Mouse (Mus musculus) adrenal gland, adult 10 weeks (tissue): ENCODE data around the gene Trdmt1. TPM values are rescaled to one million over a fixed set of nuclear protein-coding genes. Genes with fewer than 3 reads are reported as not detected.

Source experiments
- polyA plus RNA-seq: library from polyadenylated mRNA; stranded (reverse); fragments of 350-450 nt; fragmentation: Illumina TruSeq; extraction: RNeasy Lipid Tissue Mini Kit (QIAGEN cat#74804); gene quantifications from one replicate; pipeline ENCODE4 v1.2.3, GENCODE M21; 2014; ENCODE audit warnings: low read depth, low replicate concordance

The Trdmt1 gene
- 10.7 TPM for polyA plus RNA-seq

DNA sequence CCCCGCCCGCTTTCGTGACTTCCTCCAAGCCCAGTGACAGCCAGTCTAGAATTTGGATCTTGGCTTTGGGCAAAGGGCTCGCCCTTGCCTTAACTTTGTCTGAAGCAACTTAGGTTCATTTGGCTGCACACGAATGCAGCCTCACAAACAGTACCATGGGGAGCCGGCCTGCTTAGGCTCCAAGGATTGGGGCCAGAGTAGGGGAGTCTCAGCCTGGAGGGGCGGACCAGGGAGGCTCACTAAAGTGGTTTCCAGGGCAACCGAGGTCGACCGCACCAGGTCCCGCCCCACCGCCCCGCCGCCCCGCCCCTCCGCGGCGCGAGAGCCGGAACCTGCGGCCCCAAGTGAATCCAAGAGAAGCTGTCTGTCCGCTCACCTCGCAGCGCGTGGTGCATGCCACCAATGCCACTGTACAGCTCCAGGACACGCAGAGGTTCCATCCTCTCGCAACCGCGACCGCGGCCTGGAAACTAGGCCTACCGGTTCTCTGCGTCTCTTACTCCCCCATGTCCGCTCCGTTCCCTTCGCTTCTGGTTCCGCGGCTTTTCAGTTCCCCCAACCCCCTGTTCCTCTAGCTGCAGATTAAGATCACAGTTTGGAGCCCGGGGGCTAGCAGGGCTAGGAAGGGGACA, at the start of gene Trdmt1:
TSS of gene Trdmt1 (minus strand) at position 476 of the 632 bp plus-strand sequence.

DNA sequence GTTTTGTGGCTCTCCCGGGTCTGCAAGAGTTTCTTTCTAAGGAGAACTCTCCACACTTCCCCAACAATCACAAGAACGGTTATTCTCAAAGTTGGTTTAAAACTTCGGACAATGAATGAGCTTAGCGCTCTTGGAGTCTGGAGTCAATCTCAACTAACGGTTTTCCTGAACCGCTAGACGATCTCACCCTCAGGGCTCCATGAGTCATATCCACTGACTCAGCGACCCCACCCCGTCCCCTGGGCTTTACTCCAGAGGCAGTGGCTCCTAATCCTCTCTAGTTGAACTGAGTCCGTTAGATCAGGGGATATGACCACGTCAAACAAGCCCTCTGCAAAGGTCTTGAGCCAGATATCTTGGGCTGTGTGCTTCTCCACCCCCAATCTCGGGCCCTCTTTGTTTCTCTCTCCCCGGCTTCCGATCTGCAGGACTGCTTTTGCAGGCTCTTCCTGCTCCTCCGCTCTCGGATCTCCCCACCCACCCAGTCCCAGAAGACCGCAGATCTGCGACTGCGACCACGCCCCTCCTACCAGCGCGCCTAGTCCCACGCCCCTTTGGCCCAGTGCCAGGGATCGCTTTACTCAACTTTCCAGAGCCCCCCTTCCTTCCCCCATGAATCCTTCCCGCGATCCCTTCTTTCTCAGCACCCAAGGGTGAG, 29.1 kb upstream of the Trdmt1 start, which contains the start of gene Vim:
TSS of gene Vim (plus strand) at position 520 of the 658 bp plus-strand sequence.

DNA sequence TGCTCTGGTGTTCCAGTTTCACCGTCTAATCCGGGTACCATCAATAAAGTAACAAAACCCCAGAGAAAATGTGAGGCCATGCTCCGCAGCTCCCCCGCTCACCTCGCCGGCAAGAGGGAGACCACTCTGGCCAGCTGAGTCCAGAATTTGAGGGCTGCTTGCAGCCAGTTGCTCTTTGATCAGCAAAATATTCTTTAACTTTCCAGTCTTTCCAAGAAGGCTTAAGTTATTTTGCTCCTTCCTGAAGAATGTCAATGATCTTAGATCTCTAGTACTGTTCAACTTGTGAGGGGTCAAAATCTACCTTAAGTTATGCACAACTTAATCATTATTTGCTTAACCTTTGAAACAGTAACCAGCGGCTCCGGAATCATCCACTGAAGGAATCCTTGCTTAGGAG, 52.7 kb downstream of the Trdmt1 start, which contains the start of gene Cubn:
TSS of gene Cubn (minus strand) at position 80 of the 400 bp plus-strand sequence.

Other genes with a start within 250 kb of the Trdmt1 start
- 0.23 TPM for gene Cubn, start 52.9 kb downstream of the Trdmt1 start, polyA plus RNA-seq
- 89.6 TPM for gene Vim, start 29.3 kb upstream of the Trdmt1 start, polyA plus RNA-seq
- 2.5 TPM for gene St8sia6, start 249.4 kb upstream of the Trdmt1 start, polyA plus RNA-seq